Mouse (Mus musculus): ENCODE data around the gene Plxdc1. TPM values are rescaled to one million over a fixed set of nuclear protein-coding genes. Genes with fewer than 3 reads are reported as not detected.

The Plxdc1 gene
- polyA plus RNA-seq, 1 experiment from 2014 or later: 2.0 TPM

DNA sequence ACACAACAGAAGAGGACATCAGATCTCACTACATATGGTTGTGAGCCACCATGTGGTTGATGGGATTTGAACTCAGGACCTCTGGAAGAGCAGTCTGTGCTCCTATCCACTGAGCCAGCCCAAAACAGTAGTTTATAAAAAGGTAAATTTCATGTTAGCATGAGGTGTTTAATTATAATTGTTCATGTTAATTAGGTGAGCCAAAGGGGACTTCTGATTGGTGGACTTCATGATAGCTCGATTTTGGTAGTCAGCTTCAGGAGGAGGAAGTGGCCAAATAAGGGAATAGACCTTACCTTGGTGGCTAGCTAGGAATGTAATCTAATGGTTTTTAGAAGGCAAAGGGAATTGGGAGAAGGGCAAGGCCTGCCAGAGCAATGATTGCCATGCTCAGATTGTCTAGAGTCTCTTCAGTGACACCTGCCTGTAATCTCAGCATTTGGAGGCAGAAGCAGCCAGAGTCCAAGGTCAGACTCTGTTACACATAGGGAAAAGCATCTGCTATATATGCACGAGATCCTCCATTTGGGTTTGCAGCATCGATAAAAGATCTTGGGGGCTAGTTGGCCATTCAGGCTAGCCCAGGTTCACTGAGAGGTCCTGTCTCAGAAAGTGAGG, 88.6 kb downstream of the Plxdc1 start:
- H3K9ac ChIP-seq (ENCODE audit: low read depth, low read length): no peak overlapping the region
- no peaks in the 10 kb centered on the region for H3K4me1 ChIP-seq (ENCODE audit: control insufficient read depth, insufficient read depth, low read length)
- no peak overlapping the region for H3K4me2 ChIP-seq (ENCODE audit: low read depth, low read length)
- ATAC-seq (ENCODE audit: low read depth) (no peak), DNase-seq (ENCODE audit: low spot score) (no peak)
- H3K4me3 ChIP-seq (ENCODE audit: low read depth, low read length): no peak overlapping the region
- H3K36me3 ChIP-seq (ENCODE audit: control insufficient read depth, insufficient read depth, low read length): no peaks in the 10 kb centered on the region
- 84% methylated on average over 3 of the region's 3 CpGs for WGBS
- no peak overlapping the region for H3K27ac ChIP-seq (replicated peaks; ENCODE audit: low read depth, low read length)
- peaks cover 4% of the 10 kb centered on the region; the same call in 1 of the 2 replicates for H3K9me3 ChIP-seq (ENCODE audit: control insufficient read depth, low read length)
- no peaks in the 10 kb centered on the region for H3K27me3 ChIP-seq (replicated peaks; ENCODE audit: control insufficient read depth, insufficient read depth, low read length)

DNA sequence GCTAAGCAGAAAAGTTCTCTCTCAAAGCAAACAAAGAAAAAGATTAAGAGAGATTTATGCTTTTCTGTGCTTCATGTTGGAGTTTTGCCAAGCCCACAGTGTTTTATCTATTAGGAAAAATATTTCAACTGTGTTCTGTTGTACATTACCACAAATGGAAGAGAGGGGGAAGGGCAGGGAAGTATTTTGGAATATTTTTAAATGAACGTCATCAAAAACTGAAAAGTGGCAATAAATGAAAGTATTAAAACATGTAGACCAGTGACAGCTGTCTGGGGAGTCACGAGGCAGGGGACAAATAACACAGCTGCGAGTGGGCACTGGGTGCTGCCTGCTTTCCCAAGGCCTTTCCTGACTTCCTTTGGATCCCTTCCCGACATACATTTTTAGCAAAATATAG, 89.6 kb downstream of the Plxdc1 start:
- Histone ChIP-seq H3K27ac (replicated peaks; ENCODE audit: low read depth, low read length) (no peak overlapping the region), H3K9ac (ENCODE audit: low read depth, low read length) (no peak overlapping the region), H3K4me1 (ENCODE audit: control insufficient read depth, insufficient read depth, low read length) (no peaks in the 10 kb centered on the region), H3K9me3 (ENCODE audit: control insufficient read depth, low read length) (peaks cover 4% of the 10 kb centered on the region; the same call in 1 of the 2 replicates), H3K4me2 (ENCODE audit: low read depth, low read length) (no peak overlapping the region), H3K36me3 (ENCODE audit: control insufficient read depth, insufficient read depth, low read length) (no peaks in the 10 kb centered on the region), H3K27me3 (replicated peaks; ENCODE audit: control insufficient read depth, insufficient read depth, low read length) (no peaks in the 10 kb centered on the region), H3K4me3 (ENCODE audit: low read depth, low read length) (no peak overlapping the region)
- ATAC-seq (ENCODE audit: low read depth) (no peak), DNase-seq (ENCODE audit: low spot score) (peak; percentile 47)
- 51% methylated on average over 4 of the region's 4 CpGs for WGBS

DNA sequence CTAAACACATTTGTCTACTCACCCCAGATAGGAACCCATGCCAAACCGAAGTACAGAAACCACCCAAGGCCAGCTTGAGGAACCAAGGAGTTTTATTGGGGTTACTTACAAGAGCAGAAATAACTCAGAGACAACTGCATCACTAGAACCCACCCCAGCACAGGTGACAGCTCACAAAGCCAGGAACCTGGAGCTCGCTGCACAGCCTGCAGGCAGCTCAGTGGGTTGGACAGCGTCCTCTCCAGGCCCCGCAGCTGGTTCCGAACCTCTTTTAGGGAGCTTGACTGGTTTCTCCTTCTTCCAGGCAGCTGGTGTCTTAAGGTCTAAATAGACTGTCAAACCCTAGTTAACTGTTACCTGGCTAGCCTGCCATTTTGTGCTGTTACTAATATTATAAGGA, 94.4 kb downstream of the Plxdc1 start:
- Histone ChIP-seq H3K4me3 (ENCODE audit: low read depth, low read length) (no peak overlapping the region), H3K9ac (ENCODE audit: low read depth, low read length) (no peak overlapping the region), H3K27me3 (replicated peaks; ENCODE audit: control insufficient read depth, insufficient read depth, low read length) (no peaks in the 10 kb centered on the region), H3K27ac (replicated peaks; ENCODE audit: low read depth, low read length) (no peak overlapping the region), H3K36me3 (ENCODE audit: control insufficient read depth, insufficient read depth, low read length) (no peaks in the 10 kb centered on the region), H3K4me1 (ENCODE audit: control insufficient read depth, insufficient read depth, low read length) (no peaks in the 10 kb centered on the region), H3K4me2 (ENCODE audit: low read depth, low read length) (no peak overlapping the region), H3K9me3 (ENCODE audit: control insufficient read depth, low read length) (peaks cover 4% of the 10 kb centered on the region; the same call in 1 of the 2 replicates)
- DNase-seq (ENCODE audit: low spot score) (no peak), ATAC-seq (ENCODE audit: low read depth) (no peak)
- 69% methylated on average over 5 of the region's 5 CpGs for WGBS

- H3K4me2 ChIP-seq (ENCODE audit: low read depth, low read length): no peak overlapping the region; the same call in 1 of the 2 replicates
- no peaks in the 10 kb centered on the region for H3K27me3 ChIP-seq (replicated peaks; ENCODE audit: control insufficient read depth, insufficient read depth, low read length)
- no peaks in the 10 kb centered on the region for H3K36me3 ChIP-seq (ENCODE audit: control insufficient read depth, insufficient read depth, low read length)
- ATAC-seq (ENCODE audit: low read depth) (no peak), DNase-seq (ENCODE audit: low spot score) (no peak)
- no peak overlapping the region for H3K9ac ChIP-seq (ENCODE audit: low read depth, low read length)
- H3K4me1 ChIP-seq (ENCODE audit: control insufficient read depth, insufficient read depth, low read length): no peaks in the 10 kb centered on the region
- H3K27ac ChIP-seq (replicated peaks; ENCODE audit: low read depth, low read length): no peak overlapping the region
- no peaks in the 10 kb centered on the region for H3K9me3 ChIP-seq (ENCODE audit: control insufficient read depth, low read length)
- WGBS: 91% methylated on average over 2 of the region's 2 CpGs
- no peak overlapping the region for H3K4me3 ChIP-seq (ENCODE audit: low read depth, low read length)
Measured at GRCm38 (mm10) chr11:97885296-97885915, 100.8 kb downstream of the Plxdc1 start.

DNA sequence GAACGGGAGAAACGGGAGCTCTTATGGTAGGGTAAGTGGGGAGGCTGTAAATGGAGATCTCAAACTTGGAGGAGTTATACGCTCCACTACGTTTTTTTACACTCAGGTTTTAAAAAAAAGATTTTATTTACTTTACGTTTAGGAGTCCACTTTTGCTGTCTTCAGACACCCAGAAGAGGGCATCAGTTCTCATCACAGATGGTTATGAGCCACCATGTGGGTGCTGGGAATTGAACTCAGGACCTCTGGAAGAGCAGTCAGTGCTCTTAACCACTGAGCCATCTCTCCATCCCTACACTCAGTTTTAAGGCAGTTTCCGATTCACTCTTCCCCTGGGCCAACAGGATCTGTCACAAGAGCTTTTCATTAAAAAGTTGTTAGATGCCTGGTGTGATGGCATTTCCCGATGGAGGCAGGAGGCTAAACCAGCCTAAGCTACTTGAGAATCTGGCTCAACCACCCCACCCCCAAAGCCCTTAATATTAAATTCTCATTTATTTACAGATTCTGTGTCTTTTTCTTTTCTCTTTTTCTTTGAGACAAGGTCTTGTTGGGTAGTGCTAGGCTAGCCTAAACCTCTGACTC, 101.6 kb downstream of the Plxdc1 start:
- DNase-seq (ENCODE audit: low spot score) (no peak), ATAC-seq (ENCODE audit: low read depth) (no peak)
- H3K9me3 ChIP-seq (ENCODE audit: control insufficient read depth, low read length): no peaks in the 10 kb centered on the region
- H3K27ac ChIP-seq (replicated peaks; ENCODE audit: low read depth, low read length): peak overlapping the region; percentile 76
- 25% methylated on average over 7 of the region's 7 CpGs for WGBS
- peak overlapping the region; percentile 60 for H3K4me2 ChIP-seq (ENCODE audit: low read depth, low read length)
- H3K4me1 ChIP-seq (ENCODE audit: control insufficient read depth, insufficient read depth, low read length): no peaks in the 10 kb centered on the region
- peak overlapping the region; percentile 59 for H3K4me3 ChIP-seq (ENCODE audit: low read depth, low read length)
- H3K36me3 ChIP-seq (ENCODE audit: control insufficient read depth, insufficient read depth, low read length): no peaks in the 10 kb centered on the region
- H3K9ac ChIP-seq (ENCODE audit: low read depth, low read length): peak overlapping the region; percentile 20; the same call in 1 of the 2 replicates
- no peaks in the 10 kb centered on the region for H3K27me3 ChIP-seq (replicated peaks; ENCODE audit: control insufficient read depth, insufficient read depth, low read length)

- under 1% methylated on average over 37 of the region's 37 CpGs for WGBS
- no peaks in the 10 kb centered on the region for H3K27me3 ChIP-seq (replicated peaks; ENCODE audit: control insufficient read depth, insufficient read depth, low read length)
- peak within 1 kb of the TSS; percentile 87 for H3K27ac ChIP-seq (replicated peaks; ENCODE audit: low read depth, low read length)
- ATAC-seq (ENCODE audit: low read depth): peak; percentile 96
- no peaks in the 10 kb centered on the region for H3K9me3 ChIP-seq (ENCODE audit: control insufficient read depth, low read length)
- H3K4me2 ChIP-seq (ENCODE audit: low read depth, low read length): peak within 1 kb of the TSS; percentile 60
- peak; percentile 99 for DNase-seq (ENCODE audit: low spot score)
- no peaks in the 10 kb centered on the region for H3K4me1 ChIP-seq (ENCODE audit: control insufficient read depth, insufficient read depth, low read length)
- peak within 1 kb of the TSS; percentile 59 for H3K4me3 ChIP-seq (ENCODE audit: low read depth, low read length)
- peak within 1 kb of the TSS; percentile 60 for H3K9ac ChIP-seq (ENCODE audit: low read depth, low read length)
- no peaks in the 10 kb centered on the region for H3K36me3 ChIP-seq (ENCODE audit: control insufficient read depth, insufficient read depth, low read length)
Measured at GRCm38 (mm10) chr11:97883918-97884600, 102.2 kb downstream of the Plxdc1 start, which contains the start of gene Fbxo47. TSS of gene Fbxo47 (minus strand) at chr11:97884154.

- Histone ChIP-seq H3K36me3 (ENCODE audit: control insufficient read depth, insufficient read depth, low read length) (no peaks in the 10 kb centered on the region), H3K9me3 (ENCODE audit: control insufficient read depth, low read length) (no peaks in the 10 kb centered on the region), H3K27me3 (replicated peaks; ENCODE audit: control insufficient read depth, insufficient read depth, low read length) (no peaks in the 10 kb centered on the region), H3K27ac (replicated peaks; ENCODE audit: low read depth, low read length) (peak overlapping the region; percentile 87), H3K4me1 (ENCODE audit: control insufficient read depth, insufficient read depth, low read length) (no peaks in the 10 kb centered on the region), H3K4me3 (ENCODE audit: low read depth, low read length) (peak overlapping the region; percentile 59), H3K4me2 (ENCODE audit: low read depth, low read length) (peak overlapping the region; percentile 60), H3K9ac (ENCODE audit: low read depth, low read length) (peak overlapping the region; percentile 60)
- 0 out of 2 replicates have a peak, but pooled peaks have one; percentile 24 for ATAC-seq (ENCODE audit: low read depth)
- 6% methylated on average over 26 of the region's 26 CpGs for WGBS
- DNase-seq (ENCODE audit: low spot score): peak; percentile 77
Measured at GRCm38 (mm10) chr11:97883542-97883917, 102.7 kb downstream of the Plxdc1 start.

- H3K27ac ChIP-seq (replicated peaks; ENCODE audit: low read depth, low read length): no peak overlapping the region
- no peak overlapping the region for H3K4me3 ChIP-seq (ENCODE audit: low read depth, low read length)
- H3K4me1 ChIP-seq (ENCODE audit: control insufficient read depth, insufficient read depth, low read length): no peaks in the 10 kb centered on the region
- no peak for DNase-seq (ENCODE audit: low spot score)
- no peaks in the 10 kb centered on the region for H3K36me3 ChIP-seq (ENCODE audit: control insufficient read depth, insufficient read depth, low read length)
- H3K4me2 ChIP-seq (ENCODE audit: low read depth, low read length): no peak overlapping the region
- ATAC-seq (ENCODE audit: low read depth): no peak
- WGBS: 85% methylated on average over 4 of the region's 4 CpGs
- no peaks in the 10 kb centered on the region for H3K27me3 ChIP-seq (replicated peaks; ENCODE audit: control insufficient read depth, insufficient read depth, low read length)
- H3K9me3 ChIP-seq (ENCODE audit: control insufficient read depth, low read length): no peaks in the 10 kb centered on the region
- H3K9ac ChIP-seq (ENCODE audit: low read depth, low read length): no peak overlapping the region
Measured at GRCm38 (mm10) chr11:97880362-97880761, 105.9 kb downstream of the Plxdc1 start.

Measured in embryonic facial prominence, embryonic 14.5 days (tissue).